Mouse (Mus musculus): ENCODE measurements around the gene Pnpla6. TPM values are rescaled to one million over a fixed set of nuclear protein-coding genes. Genes with fewer than 3 reads are reported as not detected.
A peak's percentile ranks its signal among the peaks of the same experiment; 100 is the strongest.

The Pnpla6 gene
- polyA plus RNA-seq, 1 experiment, result 17.8 TPM

DNA sequence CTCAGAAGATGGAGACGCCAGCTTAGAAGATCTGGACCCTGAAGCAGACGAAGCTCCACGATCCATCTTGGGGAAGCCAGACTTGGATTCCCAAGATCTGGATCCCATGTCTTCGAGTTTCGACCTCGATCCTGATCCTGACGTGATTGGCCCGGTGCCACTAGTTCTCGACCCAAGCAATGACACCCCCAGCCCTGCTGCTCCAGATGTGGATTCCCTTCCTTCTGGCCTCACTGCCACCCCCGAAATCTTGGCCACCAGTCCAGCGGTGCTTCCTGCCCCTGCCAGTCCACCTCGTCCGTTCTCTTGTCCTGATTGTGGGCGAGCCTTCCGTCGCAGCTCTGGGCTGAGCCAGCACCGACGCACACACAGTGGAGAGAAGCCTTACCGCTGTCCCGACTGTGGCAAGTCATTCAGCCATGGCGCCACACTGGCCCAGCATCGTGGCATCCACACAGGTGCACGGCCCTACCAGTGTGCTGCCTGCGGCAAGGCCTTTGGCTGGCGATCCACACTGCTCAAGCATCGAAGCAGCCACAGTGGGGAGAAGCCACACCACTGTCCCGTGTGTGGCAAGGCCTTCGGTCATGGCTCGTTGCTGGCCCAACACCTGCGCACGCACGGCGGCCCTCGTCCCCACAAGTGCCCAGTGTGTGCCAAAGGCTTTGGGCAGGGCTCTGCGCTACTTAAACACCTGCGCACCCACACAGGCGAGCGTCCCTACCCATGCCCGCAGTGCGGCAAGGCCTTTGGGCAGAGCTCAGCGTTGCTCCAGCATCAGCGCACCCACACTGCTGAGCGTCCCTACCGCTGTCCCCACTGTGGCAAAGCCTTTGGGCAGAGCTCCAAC is 19.4 kb upstream of the Pnpla6 start:
- TF ChIP-seq POLR2A (IDR thresholded peaks at IDR 0.05; ENCODE audit: control insufficient read depth, low read depth, low read length) (no peak), CTCF (IDR thresholded peaks at IDR 0.05; ENCODE audit: control insufficient read depth, insufficient read depth, insufficient replicate concordance, low read depth, low read length) (no peak)
- H3K4me1 ChIP-seq (ENCODE audit: control insufficient read depth, insufficient read depth, low read length), result peaks cover 12% of the 10 kb centered on the region
- H3K36me3 ChIP-seq (ENCODE audit: control insufficient read depth, insufficient read depth, low read length), result no peaks in the 10 kb centered on the region
- H3K4me3 ChIP-seq (ENCODE audit: control insufficient read depth, low read depth, low read length), result no peak overlapping the region
- H3K27me3 ChIP-seq (ENCODE audit: control insufficient read depth, insufficient read depth, low read length), result no peaks in the 10 kb centered on the region
- no peak overlapping the region for H3K27ac ChIP-seq (ENCODE audit: control insufficient read depth, insufficient read depth, low read depth, low read length)

DNA sequence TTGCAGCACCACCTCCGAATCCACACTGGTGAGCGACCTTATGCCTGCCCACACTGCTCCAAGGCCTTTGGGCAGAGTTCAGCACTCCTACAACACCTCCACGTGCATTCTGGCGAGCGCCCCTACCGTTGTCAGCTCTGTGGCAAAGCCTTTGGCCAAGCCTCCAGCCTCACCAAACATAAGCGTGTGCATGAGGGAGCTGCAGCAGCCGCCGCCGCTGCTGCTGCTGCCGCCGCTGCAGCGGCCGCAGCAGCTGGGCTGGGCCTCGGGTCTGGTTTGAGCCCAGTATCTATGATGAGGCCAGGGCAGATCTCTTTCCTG is 18.8 kb upstream of the Pnpla6 start:
- TF ChIP-seq POLR2A (IDR thresholded peaks at IDR 0.05; ENCODE audit: control insufficient read depth, low read depth, low read length) (no peak), CTCF (IDR thresholded peaks at IDR 0.05; ENCODE audit: control insufficient read depth, insufficient read depth, insufficient replicate concordance, low read depth, low read length) (no peak)
- Histone ChIP-seq H3K4me3 (ENCODE audit: control insufficient read depth, low read depth, low read length) (no peak overlapping the region), H3K27ac (ENCODE audit: control insufficient read depth, insufficient read depth, low read depth, low read length) (no peak overlapping the region), H3K4me1 (ENCODE audit: control insufficient read depth, insufficient read depth, low read length) (peaks cover 18% of the 10 kb centered on the region), H3K27me3 (ENCODE audit: control insufficient read depth, insufficient read depth, low read length) (no peaks in the 10 kb centered on the region), H3K36me3 (ENCODE audit: control insufficient read depth, insufficient read depth, low read length) (no peaks in the 10 kb centered on the region)

DNA sequence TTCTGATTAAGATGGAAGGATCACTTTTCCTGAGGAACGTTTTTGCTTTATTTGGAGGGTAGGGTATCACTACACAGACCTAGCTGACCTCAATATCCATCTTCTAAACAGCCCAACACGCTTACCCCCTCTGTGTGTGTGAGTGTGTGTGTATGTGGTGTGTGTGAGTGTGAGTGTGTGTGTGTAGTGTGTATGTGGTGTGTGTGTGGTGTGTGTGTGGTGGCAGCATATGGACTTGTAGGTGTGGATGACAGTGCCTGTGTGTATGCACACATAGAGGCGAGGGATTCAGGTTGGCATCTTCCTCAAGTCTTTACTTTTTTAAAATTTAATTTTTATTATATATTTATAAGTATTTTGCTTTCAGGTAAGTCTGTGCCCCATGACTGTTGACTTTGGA is 16.6 kb upstream of the Pnpla6 start:
- Histone ChIP-seq H3K4me1 (ENCODE audit: control insufficient read depth, insufficient read depth, low read length) (peaks cover 10% of the 10 kb centered on the region), H3K27ac (ENCODE audit: control insufficient read depth, insufficient read depth, low read depth, low read length) (no peak overlapping the region), H3K36me3 (ENCODE audit: control insufficient read depth, insufficient read depth, low read length) (no peaks in the 10 kb centered on the region), H3K4me3 (ENCODE audit: control insufficient read depth, low read depth, low read length) (no peak overlapping the region), H3K27me3 (ENCODE audit: control insufficient read depth, insufficient read depth, low read length) (no peaks in the 10 kb centered on the region)
- TF ChIP-seq CTCF (IDR thresholded peaks at IDR 0.05; ENCODE audit: control insufficient read depth, insufficient read depth, insufficient replicate concordance, low read depth, low read length), result no peak
- no peak for TF ChIP-seq POLR2A (IDR thresholded peaks at IDR 0.05; ENCODE audit: control insufficient read depth, low read depth, low read length)

DNA sequence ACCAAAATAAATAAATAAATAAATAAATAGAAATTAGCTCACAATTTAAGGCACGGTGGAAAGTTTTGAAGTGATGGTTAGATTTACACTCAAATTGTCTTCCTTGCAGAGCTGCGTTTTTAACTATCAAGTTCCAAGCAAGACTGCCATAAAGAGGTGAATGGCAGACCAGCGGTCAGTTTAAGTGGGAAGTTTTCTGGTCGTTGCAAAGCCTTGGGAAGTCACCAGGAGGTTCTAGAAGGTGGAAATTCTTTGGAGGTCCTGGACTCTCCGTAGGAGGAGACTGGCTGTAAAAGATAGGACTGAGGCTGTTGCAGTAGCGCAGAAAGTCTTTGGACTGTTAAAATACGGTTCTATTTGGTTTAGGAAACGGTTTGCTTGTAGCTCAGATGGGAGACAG is 15.4 kb upstream of the Pnpla6 start:
- Histone ChIP-seq H3K36me3 (ENCODE audit: control insufficient read depth, insufficient read depth, low read length) (no peaks in the 10 kb centered on the region), H3K4me3 (ENCODE audit: control insufficient read depth, low read depth, low read length) (peak overlapping the region; percentile 86), H3K4me1 (ENCODE audit: control insufficient read depth, insufficient read depth, low read length) (peaks cover 10% of the 10 kb centered on the region), H3K27ac (ENCODE audit: control insufficient read depth, insufficient read depth, low read depth, low read length) (peak overlapping the region; percentile 56), H3K27me3 (ENCODE audit: control insufficient read depth, insufficient read depth, low read length) (no peaks in the 10 kb centered on the region)
- TF ChIP-seq POLR2A (IDR thresholded peaks at IDR 0.05; ENCODE audit: control insufficient read depth, low read depth, low read length) (no peak), CTCF (IDR thresholded peaks at IDR 0.05; ENCODE audit: control insufficient read depth, insufficient read depth, insufficient replicate concordance, low read depth, low read length) (no peak)

DNA sequence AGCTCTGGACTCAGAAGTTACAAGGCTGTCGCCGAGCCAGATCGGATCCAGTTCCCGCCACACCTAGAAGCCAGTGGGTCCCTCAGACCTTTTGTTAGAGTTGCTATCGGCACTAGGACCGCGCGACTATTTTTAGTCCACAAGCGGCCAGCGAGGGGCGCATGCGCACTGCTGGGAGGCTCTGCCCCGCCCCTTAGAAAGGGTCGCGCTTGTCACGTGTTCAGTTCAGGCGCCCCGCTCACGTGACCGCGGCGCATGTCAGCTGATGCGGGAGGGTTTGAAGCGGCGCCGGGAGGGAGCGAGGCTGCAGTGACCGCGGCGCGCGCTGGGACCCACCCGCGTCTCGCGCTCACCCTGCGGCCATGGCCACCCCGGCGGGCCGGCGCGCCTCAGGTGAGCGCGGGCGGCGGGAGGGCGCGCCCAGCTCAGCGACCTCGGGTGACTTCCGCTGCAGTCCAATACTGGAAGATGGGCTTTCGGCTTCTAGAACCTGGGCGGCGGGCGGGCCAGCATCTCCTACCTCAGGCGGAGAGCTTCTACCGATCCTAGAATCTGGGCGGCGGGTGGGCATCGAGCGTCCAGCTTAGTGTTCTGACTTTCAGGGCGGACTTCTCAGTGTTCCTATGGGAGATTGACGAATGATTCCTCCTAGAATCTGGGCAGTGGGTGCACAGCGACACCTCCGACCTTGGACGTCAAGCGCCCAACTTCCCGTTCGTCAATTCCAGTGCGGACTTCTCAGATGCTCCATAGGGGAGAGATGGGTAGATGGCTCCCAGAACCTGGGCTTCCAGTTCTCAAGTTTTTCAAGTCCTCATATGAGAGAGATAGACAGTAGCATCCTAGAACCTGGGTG is 14.7 kb upstream of the Pnpla6 start, which contains the start of gene Mcoln1:
Mcoln1 (plus strand) TSS at position 223 of the 856 bp plus-strand sequence.
- peak within 1 kb of the TSS; percentile 56 for H3K27ac ChIP-seq (ENCODE audit: control insufficient read depth, insufficient read depth, low read depth, low read length)

DNA sequence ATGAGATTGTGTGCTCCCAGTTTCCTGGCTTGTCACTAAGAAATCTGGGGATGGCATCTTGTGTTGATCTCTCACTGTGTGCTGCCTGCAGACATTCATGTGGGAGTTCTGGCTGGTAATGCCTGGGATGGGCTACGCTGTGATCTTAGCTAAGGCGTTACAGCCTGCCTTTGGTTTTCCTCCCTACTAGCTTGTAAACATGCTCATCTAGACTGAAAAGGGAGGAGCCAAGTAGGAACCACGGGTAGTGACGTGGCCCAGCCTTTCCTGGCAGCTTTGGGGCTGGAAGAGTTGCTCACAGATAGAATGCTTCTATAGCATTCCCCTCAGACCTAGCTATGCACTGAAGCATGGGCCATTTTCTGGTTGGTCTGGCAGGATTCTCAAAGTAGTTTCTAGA is 13.0 kb upstream of the Pnpla6 start:
- no peak for TF ChIP-seq POLR2A (IDR thresholded peaks at IDR 0.05; ENCODE audit: control insufficient read depth, low read depth, low read length)
- no peak for TF ChIP-seq CTCF (IDR thresholded peaks at IDR 0.05; ENCODE audit: control insufficient read depth, insufficient read depth, insufficient replicate concordance, low read depth, low read length)
- Histone ChIP-seq H3K27ac (ENCODE audit: control insufficient read depth, insufficient read depth, low read depth, low read length) (no peak overlapping the region), H3K4me3 (ENCODE audit: control insufficient read depth, low read depth, low read length) (no peak overlapping the region), H3K36me3 (ENCODE audit: control insufficient read depth, insufficient read depth, low read length) (no peaks in the 10 kb centered on the region), H3K27me3 (ENCODE audit: control insufficient read depth, insufficient read depth, low read length) (no peaks in the 10 kb centered on the region), H3K4me1 (ENCODE audit: control insufficient read depth, insufficient read depth, low read length) (peaks cover 7% of the 10 kb centered on the region)

More for the DNA sequence above, 14.7 kb upstream of the Pnpla6 start, which contains the start of gene Mcoln1:
- no peaks in the 10 kb centered on the region for H3K36me3 ChIP-seq (ENCODE audit: control insufficient read depth, insufficient read depth, low read length)
- TF ChIP-seq CTCF (IDR thresholded peaks at IDR 0.05; ENCODE audit: control insufficient read depth, insufficient read depth, insufficient replicate concordance, low read depth, low read length), result no peak
- TF ChIP-seq POLR2A (IDR thresholded peaks at IDR 0.05; ENCODE audit: control insufficient read depth, low read depth, low read length), result peak; percentile 77
- no peaks in the 10 kb centered on the region for H3K27me3 ChIP-seq (ENCODE audit: control insufficient read depth, insufficient read depth, low read length)
- H3K4me1 ChIP-seq (ENCODE audit: control insufficient read depth, insufficient read depth, low read length), result peaks cover 10% of the 10 kb centered on the region
- H3K4me3 ChIP-seq (ENCODE audit: control insufficient read depth, low read depth, low read length), result peak within 1 kb of the TSS; percentile 86
